Mouse (Mus musculus) cerebellum, adult 2 months (tissue): ENCODE measurements around the gene Soga1. TPM values are rescaled to one million over a fixed set of nuclear protein-coding genes. Genes with fewer than 3 reads are reported as not detected.

Experiments used
- DNase-seq, 2 experiments: peaks; one replicate each; pipeline ENCODE4 v3.0.0; 2021
- H3K27ac ChIP-seq: fragments of 200-500 bp; 2 replicates; pipeline ENCODE4 v1.5.1; 2012; ENCODE audit warnings: low read length, control low read depth, inconsistent platforms; ENCODE audit not compliant: insufficient read depth
- H3K27me3 ChIP-seq: fragments of 200-500 bp; 2 replicates; pipeline ENCODE4 v1.6.1; 2012; ENCODE audit warnings: inconsistent platforms, mild to moderate bottlenecking, low read length, moderate library complexity; ENCODE audit not compliant: control insufficient read depth, insufficient read depth
- H3K4me1 ChIP-seq: fragments of 200-500 bp; 2 replicates; pipeline ENCODE4 v1.6.1; 2011; ENCODE audit warnings: low read length; ENCODE audit not compliant: control insufficient read depth, insufficient read depth
- H3K4me3 ChIP-seq: fragments of 200-500 bp; replicated peaks from 2 replicates; pipeline ENCODE3; 2011; ENCODE audit warnings: mild to moderate bottlenecking, low read depth, low read length, control low read depth; ENCODE audit not compliant: insufficient read depth
- CTCF ChIP-seq: fragments of 200-500 bp; IDR thresholded peaks from 2 replicates; pipeline ENCODE4 v1.5.1; 2011; ENCODE audit warnings: low read depth, mild to moderate bottlenecking, control low read depth, low read length, moderate library complexity, borderline replicate concordance; ENCODE audit not compliant: insufficient read depth
- POLR2A ChIP-seq: fragments of 200-500 bp; IDR thresholded peaks from 2 replicates; pipeline ENCODE4 v1.6.1; 2011; ENCODE audit warnings: low read length, control low read depth, borderline replicate concordance; ENCODE audit not compliant: insufficient read depth
- WGBS: fragments of 180-500 bp; shearing (Covaris S2); methylation state at CpG from one replicate; pipeline ENCODE4 v1.1.7; 2018; 5-methylcytosine and 5-hydroxymethylcytosine counted together
- polyA plus RNA-seq: library from polyadenylated mRNA; depleted of rRNA; stranded (reverse); fragments of >200 nt; gene quantifications from 2 replicates; pipeline ENCODE4 v1.2.3, GENCODE M21; 2012

The Soga1 gene
- polyA plus RNA-seq, 1 experiment = 38.3 TPM

GRCm38 (mm10) chr2:157049831-157050243 is 29.2 kb downstream of the Soga1 start:
- 15% methylated on average over 8 of the region's 8 CpGs for WGBS
- TF ChIP-seq CTCF (no peak), POLR2A (no peak)
- Histone ChIP-seq H3K4me3 (no peak overlapping the region), H3K27me3 (no peaks in the 10 kb centered on the region), H3K27ac (peak overlapping the region; percentile 15), H3K4me1 (peaks cover 67% of the 10 kb centered on the region)
- peak; percentile 57 to 64 for DNase-seq

- WGBS = 19% methylated on average over 13 of the region's 13 CpGs
- peaks cover 56% of the 10 kb centered on the region for H3K4me1 ChIP-seq
- H3K27ac ChIP-seq = peak overlapping the region; percentile 77
- H3K27me3 ChIP-seq = no peaks in the 10 kb centered on the region
- H3K4me3 ChIP-seq = no peak overlapping the region
- no peak for TF ChIP-seq POLR2A
- TF ChIP-seq CTCF = no peak
- peak; percentile 74 to 78 for DNase-seq
Measured at GRCm38 (mm10) chr2:157048395-157049181, 30.5 kb downstream of the Soga1 start.

- peak overlapping the region; percentile 57 for H3K27ac ChIP-seq
- DNase-seq = peak; percentile 35 to 49
- 57% methylated on average over 5 of the region's 5 CpGs for WGBS
Measured at GRCm38 (mm10) chr2:157046956-157047355, 32.1 kb downstream of the Soga1 start.

GRCm38 (mm10) chr2:157045932-157046331 is 33.1 kb downstream of the Soga1 start:
- Histone ChIP-seq H3K27ac (no peak overlapping the region), H3K4me3 (no peak overlapping the region), H3K27me3 (no peaks in the 10 kb centered on the region), H3K4me1 (peaks cover 44% of the 10 kb centered on the region)
- WGBS = 85% methylated on average over 2 of the region's 2 CpGs
- DNase-seq = peak in 1 of 2 experiments; percentile 7
- TF ChIP-seq CTCF (no peak), POLR2A (no peak)

More at GRCm38 (mm10) chr2:157046956-157047355, 32.1 kb downstream of the Soga1 start:
- Histone ChIP-seq H3K4me1 (peaks cover 45% of the 10 kb centered on the region), H3K27me3 (no peaks in the 10 kb centered on the region), H3K4me3 (no peak overlapping the region)
- TF ChIP-seq POLR2A = no peak
- TF ChIP-seq CTCF = no peak

GRCm38 (mm10) chr2:157043987-157044386 is 35.1 kb downstream of the Soga1 start:
- Histone ChIP-seq H3K27ac (no peak overlapping the region), H3K4me1 (peaks cover 43% of the 10 kb centered on the region), H3K27me3 (no peaks in the 10 kb centered on the region), H3K4me3 (no peak overlapping the region)
- TF ChIP-seq POLR2A (no peak), CTCF (peak; percentile 50)
- DNase-seq = no peak

GRCm38 (mm10) chr2:157043556-157043955 is 35.5 kb downstream of the Soga1 start:
- TF ChIP-seq POLR2A = no peak
- TF ChIP-seq CTCF = no peak
- WGBS = 14% methylated on average over 8 of the region's 8 CpGs

GRCm38 (mm10) chr2:157041421-157041820 is 37.6 kb downstream of the Soga1 start:
- TF ChIP-seq POLR2A (no peak), CTCF (no peak)
- Histone ChIP-seq H3K27me3 (no peaks in the 10 kb centered on the region), H3K4me1 (peaks cover 42% of the 10 kb centered on the region), H3K27ac (peak overlapping the region; percentile 61), H3K4me3 (no peak overlapping the region)
- 18% methylated on average over 7 of the region's 7 CpGs for WGBS
- peak in 1 of 2 experiments; percentile 55 for DNase-seq

More at GRCm38 (mm10) chr2:157043556-157043955, 35.5 kb downstream of the Soga1 start:
- no peak overlapping the region for H3K4me3 ChIP-seq
- DNase-seq = peak; percentile 54 to 59
- H3K27me3 ChIP-seq = no peaks in the 10 kb centered on the region
- peaks cover 39% of the 10 kb centered on the region for H3K4me1 ChIP-seq
- no peak overlapping the region; the same call in 1 of the 2 replicates for H3K27ac ChIP-seq

- TF ChIP-seq CTCF (0 out of 2 replicates have a peak, but pooled peaks have one; percentile 3), POLR2A (no peak)
- WGBS = 13% methylated on average over 17 of the region's 17 CpGs
- H3K27ac ChIP-seq = peak overlapping the region; percentile 67
- no peak for DNase-seq
- H3K4me3 ChIP-seq = no peak overlapping the region
- H3K4me1 ChIP-seq = peaks cover 45% of the 10 kb centered on the region
- no peaks in the 10 kb centered on the region for H3K27me3 ChIP-seq
Measured at GRCm38 (mm10) chr2:157040649-157041046, 38.4 kb downstream of the Soga1 start.
